Mouse (Mus musculus) myocyte (in vitro differentiated cells): ENCODE results near the gene Gm45902. TPM values are rescaled to one million over a fixed set of nuclear protein-coding genes. Genes with fewer than 3 reads are reported as not detected.

Experiments used
- H3K27me3 ChIP-seq: one replicate; pipeline ENCODE4 v1.6.1; 2011; ENCODE audit not compliant: control insufficient read depth, insufficient read depth, insufficient read length
- H3K36me3 ChIP-seq: one replicate; pipeline ENCODE4 v1.6.1; 2011; ENCODE audit not compliant: control insufficient read depth, insufficient read depth
- H3K4me2 ChIP-seq: one replicate; pipeline ENCODE4 v1.6.1; 2011; ENCODE audit warnings: low read depth, control low read depth
- H3K4me3 ChIP-seq: one replicate; pipeline ENCODE4 v1.5.1; 2011; ENCODE audit warnings: mild to moderate bottlenecking, control low read depth, moderate library complexity
- H3K79me2 ChIP-seq: one replicate; pipeline ENCODE4 v1.6.1; 2011; ENCODE audit not compliant: control insufficient read depth, insufficient read depth
- H3ac ChIP-seq: one replicate; pipeline ENCODE4 v1.6.1; 2011; ENCODE audit not compliant: control insufficient read depth, insufficient read length
- CEBPB ChIP-seq: IDR thresholded peaks from 2 replicates; pipeline ENCODE4 v1.6.1; 2011; ENCODE audit warnings: mild to moderate bottlenecking, moderate library complexity; ENCODE audit not compliant: poor library complexity, insufficient read depth, severe bottlenecking
- E2F4 ChIP-seq: IDR thresholded peaks from one replicate; pipeline ENCODE4 v1.6.1; 2011; ENCODE audit warnings: mild to moderate bottlenecking, control low read depth, moderate library complexity; ENCODE audit not compliant: insufficient read depth
- MAX ChIP-seq: IDR thresholded peaks from one replicate; pipeline ENCODE4 v1.6.1; 2011; ENCODE audit warnings: low read depth, mild to moderate bottlenecking, control low read depth
- MYOD1 ChIP-seq, 3 experiments: IDR thresholded peaks; one replicate each; pipeline ENCODE4 v1.6.1; 2011; ENCODE audit warnings: control low read depth in 2 of 3, low read depth in 2 of 3, mild to moderate bottlenecking in 2 of 3, moderate library complexity in 1 of 3; ENCODE audit not compliant: insufficient read length in 2 of 3, control insufficient read depth in 1 of 3
- MYOG ChIP-seq, 3 experiments: IDR thresholded peaks; one replicate each; pipeline ENCODE4 v1.6.1; 2011; ENCODE audit warnings: control low read depth in 2 of 3, low read depth in 2 of 3, mild to moderate bottlenecking in 2 of 3; ENCODE audit not compliant: insufficient read length in 2 of 3, control insufficient read depth in 1 of 3, insufficient read depth in 1 of 3
- POLR2A ChIP-seq: IDR thresholded peaks from one replicate; pipeline ENCODE4 v1.6.1; 2011; ENCODE audit warnings: low read depth, mild to moderate bottlenecking, control low read depth, moderate library complexity; ENCODE audit not compliant: insufficient read length
- POLR2AphosphoS2 ChIP-seq: IDR thresholded peaks from one replicate; pipeline ENCODE4 v1.6.1; 2011; ENCODE audit warnings: low read depth, control low read depth; ENCODE audit not compliant: insufficient read length
- REST ChIP-seq: IDR thresholded peaks from one replicate; pipeline ENCODE4 v1.6.1; 2011; ENCODE audit warnings: mild to moderate bottlenecking, control low read depth, moderate library complexity; ENCODE audit not compliant: insufficient read depth, insufficient read length
- SRF ChIP-seq: IDR thresholded peaks from one replicate; pipeline ENCODE4 v1.6.1; 2011; ENCODE audit warnings: low read depth; ENCODE audit not compliant: control insufficient read depth, insufficient read length
- TCF12 ChIP-seq: IDR thresholded peaks from one replicate; pipeline ENCODE4 v1.6.1; 2011; ENCODE audit warnings: mild to moderate bottlenecking, control low read depth; ENCODE audit not compliant: poor library complexity, insufficient read depth, severe bottlenecking
- TCF3 ChIP-seq: IDR thresholded peaks from one replicate; pipeline ENCODE4 v1.6.1; 2011; ENCODE audit warnings: low read depth, control low read depth; ENCODE audit not compliant: insufficient read length
- USF1 ChIP-seq: IDR thresholded peaks from one replicate; pipeline ENCODE4 v1.6.1; 2011; ENCODE audit warnings: low read depth, mild to moderate bottlenecking, control low read depth, moderate library complexity
- polyA plus RNA-seq: library from polyadenylated mRNA; unstranded; fragments of >200 nt; fragmentation: generic; extraction: Trizol; gene quantifications from one replicate; pipeline ENCODE4 v1.2.1, GENCODE M21; 2012; ENCODE audit warnings: missing spikeins

Gm45902 gene
- polyA plus RNA-seq, 1 experiment = 1.1 TPM

- H3K4me3 ChIP-seq = no peak overlapping the region
- H3K79me2 ChIP-seq = no peaks in the 10 kb centered on the region
- H3K27me3 ChIP-seq = no peaks in the 10 kb centered on the region
- peaks cover 19% of the 10 kb centered on the region for H3K36me3 ChIP-seq
- no peak overlapping the region for H3K4me2 ChIP-seq
- TF ChIP-seq MYOG (IDR thresholded peaks at IDR 0.05; ENCODE audit: control insufficient read depth in 1 of 3, insufficient read depth in 1 of 3, insufficient read length in 2 of 3, low read depth in 2 of 3) (no peak), USF1 (no peak)
- no peak overlapping the region for H3ac ChIP-seq
These were observed 22.8 kb downstream of the Gm45902 start for GRCm38 (mm10) chr2:3489816-3490215.

- H3K36me3 ChIP-seq = no peaks in the 10 kb centered on the region
- H3K27me3 ChIP-seq = no peaks in the 10 kb centered on the region
- H3K79me2 ChIP-seq = no peaks in the 10 kb centered on the region
- TF ChIP-seq SRF (no peak), MYOD1 (IDR thresholded peaks at IDR 0.05; ENCODE audit: control insufficient read depth in 1 of 3, insufficient read length in 2 of 3, low read depth in 2 of 3) (no peak), TCF3 (no peak), POLR2AphosphoS2 (no peak)
- no peak overlapping the region for H3K4me2 ChIP-seq
- no peak overlapping the region for H3K4me3 ChIP-seq
- no peak overlapping the region for H3ac ChIP-seq
These were observed 32.4 kb downstream of the Gm45902 start for GRCm38 (mm10) chr2:3480239-3480638.

GRCm38 (mm10) chr2:3475746-3476251 lies 36.8 kb downstream of the Gm45902 start:
- H3K36me3 ChIP-seq = no peaks in the 10 kb centered on the region
- H3K79me2 ChIP-seq = peaks cover 32% of the 10 kb centered on the region
- peak overlapping the region; percentile 70 for H3K4me2 ChIP-seq
- peak overlapping the region; percentile 44 for H3K4me3 ChIP-seq
- H3K27me3 ChIP-seq = no peaks in the 10 kb centered on the region
- no peak overlapping the region for H3ac ChIP-seq
- TF ChIP-seq POLR2A (no peak), POLR2AphosphoS2 (no peak), TCF12 (no peak), USF1 (no peak)

GRCm38 (mm10) chr2:3474861-3475283 lies 37.7 kb downstream of the Gm45902 start, which contains the start of gene Suv39h2:
Gene Suv39h2 (minus strand): TSS chr2:3475031.
- H3K4me2 ChIP-seq = peak within 1 kb of the TSS; percentile 79
- no peak for TF ChIP-seq USF1
- peak; percentile 76 for TF ChIP-seq POLR2A
- TF ChIP-seq TCF12 = no peak
- TF ChIP-seq SRF = no peak
- TF ChIP-seq MYOG (IDR thresholded peaks at IDR 0.05; ENCODE audit: control insufficient read depth in 1 of 3, insufficient read depth in 1 of 3, insufficient read length in 2 of 3, low read depth in 2 of 3) = no peak
- TF ChIP-seq MYOD1 (IDR thresholded peaks at IDR 0.05; ENCODE audit: control insufficient read depth in 1 of 3, insufficient read length in 2 of 3, low read depth in 2 of 3) = no peak
- TF ChIP-seq CEBPB = no peak
- no peak for TF ChIP-seq MAX
- TF ChIP-seq TCF3 = no peak
- TF ChIP-seq REST = no peak
- peak; percentile 66 for TF ChIP-seq POLR2AphosphoS2
- peak; percentile 79 for TF ChIP-seq E2F4
- peak within 1 kb of the TSS; percentile 44 for H3K4me3 ChIP-seq
- H3K79me2 ChIP-seq = peaks cover 33% of the 10 kb centered on the region
- no peaks in the 10 kb centered on the region for H3K27me3 ChIP-seq
- H3K36me3 ChIP-seq = peaks cover under 1% of the 10 kb centered on the region
- H3ac ChIP-seq = peak within 1 kb of the TSS; percentile 49

GRCm38 (mm10) chr2:3474361-3474805 lies 38.2 kb downstream of the Gm45902 start:
- H3K79me2 ChIP-seq = peaks cover 37% of the 10 kb centered on the region
- H3K36me3 ChIP-seq = peaks cover 5% of the 10 kb centered on the region
- TF ChIP-seq E2F4 (peak; percentile 84), POLR2AphosphoS2 (no peak)
- H3ac ChIP-seq = peak overlapping the region; percentile 49
- peak overlapping the region; percentile 44 for H3K4me3 ChIP-seq
- H3K4me2 ChIP-seq = peak overlapping the region; percentile 79
- no peaks in the 10 kb centered on the region for H3K27me3 ChIP-seq

- Histone ChIP-seq H3K79me2 (peaks cover 42% of the 10 kb centered on the region), H3K4me3 (peak overlapping the region; percentile 44), H3K36me3 (peaks cover 5% of the 10 kb centered on the region), H3K27me3 (no peaks in the 10 kb centered on the region), H3K4me2 (peak overlapping the region; percentile 79), H3ac (peak overlapping the region; percentile 49)
- no peak for TF ChIP-seq MAX
- TF ChIP-seq MYOG (IDR thresholded peaks at IDR 0.05; ENCODE audit: control insufficient read depth in 1 of 3, insufficient read depth in 1 of 3, insufficient read length in 2 of 3, low read depth in 2 of 3) = no peak
- TF ChIP-seq CEBPB = no peak
- no peak for TF ChIP-seq POLR2AphosphoS2
- TF ChIP-seq SRF = no peak
- no peak for TF ChIP-seq TCF3
- no peak for TF ChIP-seq E2F4
- no peak for TF ChIP-seq USF1
- TF ChIP-seq MYOD1 (IDR thresholded peaks at IDR 0.05; ENCODE audit: control insufficient read depth in 1 of 3, insufficient read length in 2 of 3, low read depth in 2 of 3) = no peak
- no peak for TF ChIP-seq TCF12
- TF ChIP-seq POLR2A = no peak
These were observed 38.7 kb downstream of the Gm45902 start for GRCm38 (mm10) chr2:3473891-3474290.
